Mouse (Mus musculus): ENCODE measurements around the gene Guca2a. TPM values are rescaled to one million over a fixed set of nuclear protein-coding genes. Genes with fewer than 3 reads are reported as not detected.

Gene Guca2a
- total and polyA plus RNA-seq, 3 experiments: not detected

- no peak for DNase-seq (ENCODE audit: low spot score)
- no peaks in the 10 kb centered on the region for H3K4me1 ChIP-seq (ENCODE audit: insufficient read depth, low read depth, low read length)
- no peaks in the 10 kb centered on the region for H3K9me3 ChIP-seq (replicated peaks)
- no peaks in the 10 kb centered on the region for H3K36me3 ChIP-seq (replicated peaks)
- H3K4me3 ChIP-seq (ENCODE audit: low read depth, low read length): no peak overlapping the region
- ATAC-seq (ENCODE audit: extremely low read depth, insufficient number of reproducible peaks, low FRiP score, poor library complexity, severe bottlenecking): no peak
- H3K27me3 ChIP-seq (ENCODE audit: insufficient read depth, low read length): peaks cover 6% of the 10 kb centered on the region; the same call in 1 of the 2 replicates
- TF ChIP-seq TAL1 (conservative IDR thresholded peaks at IDR 0.05; ENCODE audit: low read depth, low read length) (no peak), GATA2 (IDR thresholded peaks at IDR 0.05; ENCODE audit: borderline replicate concordance, low read depth, low read length) (no peak), POLR2AphosphoS5 (IDR thresholded peaks at IDR 0.05; ENCODE audit: insufficient replicate concordance, low read depth, low read length) (no peak)
Observed at GRCm38 (mm10) chr4:119663409-119664095, 26.0 kb downstream of the Guca2a start.

GRCm38 (mm10) chr4:119665166-119665565 lies 27.7 kb downstream of the Guca2a start:
- no peaks in the 10 kb centered on the region for H3K9me3 ChIP-seq (replicated peaks)
- no peaks in the 10 kb centered on the region for H3K4me1 ChIP-seq (ENCODE audit: insufficient read depth, low read depth, low read length)
- ATAC-seq (ENCODE audit: extremely low read depth, insufficient number of reproducible peaks, low FRiP score, poor library complexity, severe bottlenecking) (no peak), DNase-seq (ENCODE audit: low spot score) (no peak)
- no peaks in the 10 kb centered on the region for H3K36me3 ChIP-seq (replicated peaks)
- TF ChIP-seq CTCF (IDR thresholded peaks at IDR 0.05; ENCODE audit: low read depth, low read length) (no peak), GATA2 (IDR thresholded peaks at IDR 0.05; ENCODE audit: borderline replicate concordance, low read depth, low read length) (no peak), POLR2AphosphoS5 (IDR thresholded peaks at IDR 0.05; ENCODE audit: insufficient replicate concordance, low read depth, low read length) (no peak), TAL1 (conservative IDR thresholded peaks at IDR 0.05; ENCODE audit: low read depth, low read length) (no peak), GATA1 (IDR thresholded peaks at IDR 0.05; ENCODE audit: borderline replicate concordance, low read length) (no peak)
- peaks cover 11% of the 10 kb centered on the region; the same call in 1 of the 2 replicates for H3K27me3 ChIP-seq (ENCODE audit: insufficient read depth, low read length)
- no peak overlapping the region for H3K4me3 ChIP-seq (ENCODE audit: low read depth, low read length)

- DNase-seq (ENCODE audit: low spot score): no peak
- Histone ChIP-seq H3K27me3 (ENCODE audit: insufficient read depth, low read length) (peaks cover 16% of the 10 kb centered on the region; the same call in 1 of the 2 replicates), H3K4me1 (ENCODE audit: insufficient read depth, low read depth, low read length) (no peaks in the 10 kb centered on the region), H3K9me3 (replicated peaks) (no peaks in the 10 kb centered on the region), H3K36me3 (replicated peaks) (no peaks in the 10 kb centered on the region), H3K4me3 (ENCODE audit: low read depth, low read length) (no peak overlapping the region)
- no peak for TF ChIP-seq POLR2AphosphoS5 (IDR thresholded peaks at IDR 0.05; ENCODE audit: insufficient replicate concordance, low read depth, low read length)
- no peak for TF ChIP-seq GATA1 (IDR thresholded peaks at IDR 0.05; ENCODE audit: borderline replicate concordance, low read length)
- no peak for TF ChIP-seq CTCF (IDR thresholded peaks at IDR 0.05; ENCODE audit: low read depth, low read length)
- TF ChIP-seq GATA2 (IDR thresholded peaks at IDR 0.05; ENCODE audit: borderline replicate concordance, low read depth, low read length): no peak
- no peak for TF ChIP-seq TAL1 (conservative IDR thresholded peaks at IDR 0.05; ENCODE audit: low read depth, low read length)
- ATAC-seq (ENCODE audit: extremely low read depth, insufficient number of reproducible peaks, low FRiP score, poor library complexity, severe bottlenecking): no peak
Observed at GRCm38 (mm10) chr4:119666116-119666515, 28.6 kb downstream of the Guca2a start.

- ATAC-seq (ENCODE audit: extremely low read depth, insufficient number of reproducible peaks, low FRiP score, poor library complexity, severe bottlenecking): no peak
- Histone ChIP-seq H3K4me1 (ENCODE audit: insufficient read depth, low read depth, low read length) (no peaks in the 10 kb centered on the region), H3K27me3 (ENCODE audit: insufficient read depth, low read length) (peaks cover 16% of the 10 kb centered on the region; the same call in 1 of the 2 replicates), H3K36me3 (replicated peaks) (no peaks in the 10 kb centered on the region), H3K9me3 (replicated peaks) (no peaks in the 10 kb centered on the region), H3K4me3 (ENCODE audit: low read depth, low read length) (no peak overlapping the region)
- DNase-seq (ENCODE audit: low spot score): peak; percentile 22
- TF ChIP-seq POLR2AphosphoS5 (IDR thresholded peaks at IDR 0.05; ENCODE audit: insufficient replicate concordance, low read depth, low read length) (no peak), CTCF (IDR thresholded peaks at IDR 0.05; ENCODE audit: low read depth, low read length) (peak; percentile 67)
Observed at GRCm38 (mm10) chr4:119667454-119667853, 29.9 kb downstream of the Guca2a start.

GRCm38 (mm10) chr4:119668185-119668584 lies 30.7 kb downstream of the Guca2a start:
- no peaks in the 10 kb centered on the region for H3K36me3 ChIP-seq (replicated peaks)
- H3K4me3 ChIP-seq (ENCODE audit: low read depth, low read length): no peak overlapping the region
- no peaks in the 10 kb centered on the region for H3K9me3 ChIP-seq (replicated peaks)
- TF ChIP-seq GATA2 (IDR thresholded peaks at IDR 0.05; ENCODE audit: borderline replicate concordance, low read depth, low read length) (no peak), POLR2AphosphoS5 (IDR thresholded peaks at IDR 0.05; ENCODE audit: insufficient replicate concordance, low read depth, low read length) (no peak), CTCF (IDR thresholded peaks at IDR 0.05; ENCODE audit: low read depth, low read length) (no peak), TAL1 (conservative IDR thresholded peaks at IDR 0.05; ENCODE audit: low read depth, low read length) (no peak), GATA1 (IDR thresholded peaks at IDR 0.05; ENCODE audit: borderline replicate concordance, low read length) (no peak)
- no peak for ATAC-seq (ENCODE audit: extremely low read depth, insufficient number of reproducible peaks, low FRiP score, poor library complexity, severe bottlenecking)
- no peak for DNase-seq (ENCODE audit: low spot score)
- no peaks in the 10 kb centered on the region for H3K4me1 ChIP-seq (ENCODE audit: insufficient read depth, low read depth, low read length)
- H3K27me3 ChIP-seq (ENCODE audit: insufficient read depth, low read length): peaks cover 14% of the 10 kb centered on the region; the same call in 1 of the 2 replicates

- no peak for TF ChIP-seq CTCF (IDR thresholded peaks at IDR 0.05; ENCODE audit: low read depth, low read length)
- TF ChIP-seq TAL1 (conservative IDR thresholded peaks at IDR 0.05; ENCODE audit: low read depth, low read length): no peak
- TF ChIP-seq GATA1 (IDR thresholded peaks at IDR 0.05; ENCODE audit: borderline replicate concordance, low read length): no peak
- TF ChIP-seq GATA2 (IDR thresholded peaks at IDR 0.05; ENCODE audit: borderline replicate concordance, low read depth, low read length): no peak
- TF ChIP-seq POLR2AphosphoS5 (IDR thresholded peaks at IDR 0.05; ENCODE audit: insufficient replicate concordance, low read depth, low read length): no peak
- ATAC-seq (ENCODE audit: extremely low read depth, insufficient number of reproducible peaks, low FRiP score, poor library complexity, severe bottlenecking) (no peak), DNase-seq (ENCODE audit: low spot score) (no peak)
- Histone ChIP-seq H3K36me3 (replicated peaks) (no peaks in the 10 kb centered on the region), H3K4me3 (ENCODE audit: low read depth, low read length) (no peak overlapping the region), H3K9me3 (replicated peaks) (no peaks in the 10 kb centered on the region), H3K4me1 (ENCODE audit: insufficient read depth, low read depth, low read length) (no peaks in the 10 kb centered on the region), H3K27me3 (ENCODE audit: insufficient read depth, low read length) (peaks cover 16% of the 10 kb centered on the region; the same call in 1 of the 2 replicates)
Observed at GRCm38 (mm10) chr4:119668596-119668995, 31.1 kb downstream of the Guca2a start.
